Mouse (Mus musculus): ENCODE data around the gene Pepd.

Pepd gene

DNA sequence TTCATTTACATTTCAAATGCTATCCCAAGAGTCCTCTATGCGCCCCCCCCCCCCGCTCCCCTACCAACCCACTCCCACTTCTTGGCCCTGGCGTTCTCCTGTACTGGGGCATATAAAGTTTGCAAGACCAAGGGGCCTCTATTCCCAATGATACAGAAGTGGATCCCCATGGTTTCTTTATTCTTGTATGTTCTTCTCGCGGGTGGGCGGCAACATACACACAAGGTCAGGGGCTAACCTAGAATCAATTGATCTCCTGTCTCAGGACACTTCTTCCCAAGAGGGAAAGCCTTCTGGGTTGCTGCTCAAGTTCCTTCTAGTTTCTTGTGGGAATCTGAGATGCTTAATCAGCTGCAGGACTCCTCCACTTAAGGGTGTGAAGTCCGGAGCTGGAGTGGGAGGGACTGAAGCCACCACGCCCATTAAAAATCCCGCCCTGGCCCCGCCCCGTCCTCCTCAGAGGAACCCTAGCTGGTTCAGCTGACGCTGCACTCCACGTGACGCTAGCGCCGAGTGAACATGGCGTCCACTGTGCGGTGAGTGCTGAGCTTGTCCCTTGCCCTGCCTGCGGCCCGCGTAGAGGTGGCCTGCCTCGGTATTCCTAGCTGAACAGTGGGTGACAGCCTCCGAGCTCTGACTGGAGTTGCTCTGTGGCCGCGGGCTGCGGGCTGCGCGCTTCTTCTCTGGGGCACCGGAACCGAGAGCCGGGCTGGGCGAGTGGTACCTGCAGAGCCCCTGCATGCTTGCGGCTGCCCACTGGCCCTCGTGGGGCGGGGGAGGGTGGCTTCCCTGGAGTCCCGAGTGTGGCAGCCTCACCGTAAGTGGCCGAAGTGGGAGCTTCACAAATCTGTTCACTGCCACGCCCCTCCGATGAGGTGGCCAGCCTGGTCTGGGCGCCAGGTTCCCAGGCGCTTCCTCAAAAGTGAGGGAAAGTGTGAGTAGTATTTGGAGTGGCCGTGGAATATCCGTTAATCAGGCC is at the start of gene Pepd:
Gene Pepd (plus strand): TSS at position 461 of the 979 bp plus-strand sequence.
- DNase-seq (ENCODE audit: low spot score): peak; percentile 88

DNA sequence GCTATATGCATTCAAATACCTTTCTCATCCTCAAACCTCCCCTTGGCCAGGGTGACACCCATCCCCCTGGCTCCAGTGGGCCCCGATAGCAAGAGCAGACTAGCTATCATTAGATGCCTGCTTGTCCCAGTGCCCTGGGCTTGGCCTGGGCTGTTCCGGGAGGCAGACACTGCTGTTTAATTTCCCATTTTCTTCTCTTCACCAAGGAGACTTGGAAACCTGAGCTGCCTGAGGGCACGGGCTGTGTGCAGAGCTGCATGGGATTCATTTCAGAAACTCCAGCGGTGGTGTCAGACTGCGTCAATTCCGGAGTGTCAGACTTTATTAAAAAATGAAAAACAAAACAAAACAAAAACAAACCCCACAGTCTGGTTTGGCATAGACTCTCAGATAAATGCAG is 44.9 kb upstream of the Pepd start:
- DNase-seq (ENCODE audit: low spot score): no peak

DNA sequence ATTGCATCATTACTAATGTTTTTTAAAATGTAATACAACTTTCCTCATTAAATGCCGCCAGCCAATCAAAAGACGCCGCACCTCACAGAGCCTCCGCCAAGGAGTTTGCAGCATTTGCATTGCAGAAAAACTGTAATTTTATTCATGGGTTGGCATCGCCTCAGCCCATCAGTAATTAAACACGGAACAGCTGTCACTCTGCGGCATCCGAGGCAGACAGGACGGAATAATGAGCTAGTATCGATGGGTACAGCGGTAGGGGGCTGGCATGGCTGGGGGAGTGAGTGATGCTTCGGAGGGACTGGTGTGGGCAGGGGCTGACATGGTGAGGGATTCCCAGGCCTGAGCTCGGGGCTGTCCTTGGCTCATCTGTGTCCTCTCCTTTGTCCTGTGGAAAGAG is 42.5 kb upstream of the Pepd start:
- DNase-seq (ENCODE audit: low spot score): no peak

DNA sequence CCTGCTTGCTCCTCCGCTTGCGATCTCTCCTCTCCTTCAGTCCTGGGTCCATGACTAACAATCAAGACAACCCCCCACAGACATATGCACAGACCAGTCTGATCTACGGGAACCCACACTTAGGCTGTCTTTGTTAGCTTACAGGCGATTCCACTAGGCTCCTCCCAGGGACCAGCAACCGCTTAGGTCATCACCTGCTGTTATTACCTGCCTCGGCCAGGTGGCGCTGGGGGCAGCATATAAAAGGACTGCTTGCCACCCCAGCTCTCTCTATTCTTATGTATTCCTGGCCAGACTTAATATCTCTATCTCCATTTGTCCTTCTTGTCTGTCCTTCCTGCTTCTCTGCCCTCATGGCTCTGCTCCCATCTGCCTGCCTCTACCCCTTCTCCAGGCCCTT is 35.4 kb upstream of the Pepd start:
- DNase-seq (ENCODE audit: low spot score): no peak

DNA sequence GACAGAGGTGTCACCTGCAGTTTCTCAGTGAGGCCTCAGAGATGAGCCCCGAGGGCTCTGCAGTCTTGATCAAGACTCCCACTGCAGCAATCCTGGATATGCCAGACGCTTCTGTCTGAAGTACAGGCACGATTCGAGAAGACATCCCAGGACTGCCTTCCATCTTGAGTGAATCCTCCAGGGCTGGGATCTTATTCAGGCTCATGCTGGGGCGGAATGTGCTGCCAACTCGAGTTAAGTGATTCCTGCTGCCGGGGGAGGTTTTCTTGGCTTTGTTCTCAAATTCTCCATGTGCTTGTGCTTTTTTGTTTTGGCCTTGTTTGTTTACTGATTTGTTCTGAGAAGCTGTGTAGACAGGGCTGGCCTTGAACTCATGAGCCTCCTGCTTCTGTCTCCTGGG is 34.4 kb upstream of the Pepd start:
- no peak for DNase-seq (ENCODE audit: low spot score)

DNA sequence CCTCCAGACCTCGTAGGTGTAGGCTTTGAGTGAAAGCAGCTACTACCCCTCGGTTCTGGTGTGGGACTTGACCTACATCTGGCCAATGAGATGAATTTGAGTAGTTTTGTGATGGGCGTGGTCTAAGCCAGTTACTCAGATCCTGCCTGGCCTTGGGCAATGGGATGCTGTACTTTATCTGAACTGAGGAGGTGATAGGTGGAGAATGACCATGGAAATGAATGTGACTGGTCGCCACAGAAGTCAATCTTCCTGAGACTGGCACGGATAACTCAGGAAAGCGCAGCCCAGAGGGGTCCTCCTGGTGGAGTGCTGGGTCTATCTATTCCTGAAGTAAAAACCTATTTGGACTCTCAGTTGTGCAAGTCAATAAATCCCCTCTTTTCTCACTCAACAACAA is 23.7 kb upstream of the Pepd start:
- no peak for DNase-seq (ENCODE audit: low spot score)

DNA sequence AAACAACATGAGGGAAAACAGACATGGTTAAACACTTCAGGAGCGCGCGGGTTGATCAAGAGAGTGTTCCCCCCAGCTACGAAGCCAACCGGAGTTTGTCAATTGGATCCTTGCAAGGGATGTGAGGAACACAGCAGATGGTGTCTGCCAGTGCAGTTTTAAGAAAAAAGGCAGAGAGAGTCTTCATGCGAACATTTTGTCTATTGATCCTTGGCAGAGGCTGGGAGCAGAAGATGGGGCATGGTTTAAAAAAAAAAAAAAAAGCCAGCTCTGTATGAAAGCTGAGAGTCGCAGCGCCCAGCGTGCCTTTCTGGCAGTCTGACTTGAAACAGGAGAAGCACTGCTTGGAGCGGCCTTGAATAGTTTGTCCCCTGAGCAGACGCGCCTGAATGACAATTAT is 23.3 kb upstream of the Pepd start:
- no peak for DNase-seq (ENCODE audit: low spot score)

DNA sequence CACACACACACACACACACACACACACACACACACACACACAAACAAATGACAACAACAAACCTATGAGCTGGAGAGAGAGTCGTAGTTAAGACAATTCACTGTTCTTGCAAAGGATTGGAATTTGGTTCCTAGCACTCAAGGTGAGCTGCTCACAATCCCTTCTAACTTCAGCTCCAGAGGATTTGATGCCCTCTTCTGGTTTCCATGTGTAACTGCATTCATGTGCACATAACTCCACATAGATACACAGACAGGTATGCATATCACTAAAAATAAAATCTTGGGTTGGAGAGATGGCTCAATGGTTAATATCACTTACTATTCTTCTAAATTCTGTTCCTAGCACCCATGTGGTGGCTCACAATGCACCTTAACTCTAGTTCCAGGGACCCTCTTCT is 19.3 kb upstream of the Pepd start:
- no peak for DNase-seq (ENCODE audit: low spot score)

DNA sequence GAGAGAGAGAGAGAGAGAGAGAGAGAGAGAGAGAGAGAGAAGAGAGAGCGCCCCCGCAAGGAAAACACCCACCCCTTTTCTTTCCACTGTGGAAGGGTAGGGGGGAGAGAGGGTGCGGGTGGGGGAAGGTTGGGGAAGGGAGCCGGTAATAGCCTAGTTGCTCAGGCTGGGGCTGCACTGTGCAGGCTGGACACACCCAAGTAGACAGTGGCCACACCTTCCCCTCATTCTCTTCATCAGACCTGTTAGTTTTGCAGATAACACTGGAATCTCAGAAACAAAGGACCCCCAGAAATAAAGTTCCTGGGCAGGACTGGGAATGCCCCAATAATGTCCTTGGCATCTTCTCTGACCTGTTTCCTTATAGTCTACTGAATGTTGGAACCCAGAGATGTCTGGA is 15.7 kb upstream of the Pepd start:
- no peak for DNase-seq (ENCODE audit: low spot score)

DNA sequence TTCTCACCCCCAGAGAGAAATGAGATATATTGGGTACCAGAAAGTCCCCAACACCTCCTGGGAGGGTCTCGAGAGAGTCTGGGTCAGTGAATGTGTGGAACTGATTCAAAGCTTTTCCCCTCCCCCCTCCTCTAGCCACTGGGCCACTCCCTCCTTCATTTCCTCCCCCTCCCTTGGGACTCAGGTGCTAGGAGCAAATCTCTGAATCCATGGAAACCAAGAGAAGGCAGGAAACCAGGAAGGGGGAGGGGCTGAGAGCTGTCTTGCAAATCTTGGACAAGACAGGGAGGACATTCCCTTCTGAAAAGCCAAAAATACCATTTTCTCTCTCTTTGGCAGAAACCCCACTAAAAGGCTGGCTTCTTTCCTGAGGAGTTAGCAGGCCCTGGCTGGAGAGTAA is 15.1 kb upstream of the Pepd start:
- peak; percentile 35 for DNase-seq (ENCODE audit: low spot score)

DNA sequence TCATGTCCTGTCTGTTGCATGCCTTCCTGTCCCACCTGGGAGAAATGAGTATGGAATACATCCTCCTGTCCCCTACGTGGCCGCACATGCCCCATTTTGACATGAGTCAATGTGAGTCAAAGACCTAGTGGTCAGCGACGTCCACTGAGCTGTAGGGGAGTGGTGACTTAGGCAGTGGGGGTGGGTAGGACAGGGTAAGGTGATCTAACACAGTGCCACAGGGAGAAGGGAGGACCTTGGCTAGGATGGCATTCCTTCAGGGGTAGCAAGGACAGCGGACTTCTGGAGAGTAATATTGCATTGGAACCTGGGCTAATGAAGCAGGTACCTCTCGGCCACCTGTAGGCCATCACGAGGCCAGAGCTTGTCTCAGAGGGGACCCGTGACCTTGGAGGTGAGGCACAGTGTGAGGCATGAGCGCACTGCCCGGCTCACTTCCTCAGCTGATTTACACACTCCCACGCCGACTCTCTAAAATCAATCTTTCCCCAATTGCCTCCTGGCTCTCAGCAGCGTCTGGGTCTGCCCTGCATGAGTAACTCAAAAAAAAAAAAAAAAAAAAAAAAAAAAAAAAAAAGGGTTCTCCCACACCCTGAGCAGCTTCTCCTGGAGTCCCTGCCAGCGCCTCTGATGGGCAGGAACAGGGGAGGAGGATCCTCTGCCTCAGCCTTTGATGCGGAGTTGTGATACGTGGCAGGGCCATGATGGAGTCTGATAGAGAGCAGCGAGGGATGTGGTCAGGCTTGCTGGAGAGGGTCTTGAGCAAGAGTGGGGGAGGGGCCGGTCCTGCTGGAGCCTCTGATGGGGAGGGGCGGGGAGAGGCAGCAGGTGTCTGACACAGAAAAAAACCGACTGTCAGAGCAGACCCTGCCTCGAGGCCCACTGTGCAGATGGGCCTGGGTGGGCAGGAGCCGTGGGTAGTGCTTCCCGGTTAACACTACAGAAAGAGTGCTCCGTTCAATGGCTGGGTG is 1.8 kb upstream of the Pepd start:
- DNase-seq (ENCODE audit: low spot score): peak; percentile 78

DNA sequence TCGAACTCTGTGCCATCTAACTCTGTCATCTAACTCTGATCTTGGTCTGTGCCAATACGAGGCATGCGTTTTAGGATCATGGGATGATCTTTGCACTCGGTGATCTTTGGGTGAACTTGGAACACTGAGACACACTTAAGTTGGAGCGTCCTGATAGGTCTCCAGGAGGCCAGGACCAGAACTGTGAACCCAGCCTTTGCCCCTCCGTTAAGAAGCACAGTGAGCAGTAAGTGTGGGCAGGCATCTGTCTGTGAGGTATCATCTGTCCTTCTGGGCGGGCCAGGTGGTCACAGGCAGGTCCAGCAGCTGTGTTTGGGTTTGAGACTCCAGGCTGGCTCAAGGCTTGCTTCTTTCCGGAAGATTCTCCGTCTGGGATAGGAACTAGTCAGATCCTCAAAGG is 1.8 kb downstream of the Pepd start:
- DNase-seq (ENCODE audit: low spot score): no peak

DNA sequence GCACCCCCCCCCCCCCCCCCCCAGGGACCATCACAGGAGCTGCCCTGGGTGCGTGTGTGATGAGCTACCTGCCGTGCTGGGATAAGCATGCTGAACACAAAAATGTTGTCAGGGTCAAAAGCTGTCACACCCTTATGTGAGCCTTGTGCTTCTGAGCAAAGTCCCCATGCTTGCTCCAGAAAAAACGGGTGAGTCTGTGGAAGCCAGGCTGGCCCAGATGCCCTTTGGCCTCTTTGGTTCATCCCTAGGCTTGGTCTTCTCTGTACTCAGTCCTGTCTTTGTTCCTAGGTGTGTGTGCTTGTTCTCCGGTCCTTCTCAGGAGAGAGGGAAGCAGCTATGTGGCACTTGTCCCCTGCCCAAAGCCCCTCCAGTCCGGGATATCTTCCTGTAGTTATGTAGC is 3.4 kb downstream of the Pepd start:
- no peak for DNase-seq (ENCODE audit: low spot score)

DNA sequence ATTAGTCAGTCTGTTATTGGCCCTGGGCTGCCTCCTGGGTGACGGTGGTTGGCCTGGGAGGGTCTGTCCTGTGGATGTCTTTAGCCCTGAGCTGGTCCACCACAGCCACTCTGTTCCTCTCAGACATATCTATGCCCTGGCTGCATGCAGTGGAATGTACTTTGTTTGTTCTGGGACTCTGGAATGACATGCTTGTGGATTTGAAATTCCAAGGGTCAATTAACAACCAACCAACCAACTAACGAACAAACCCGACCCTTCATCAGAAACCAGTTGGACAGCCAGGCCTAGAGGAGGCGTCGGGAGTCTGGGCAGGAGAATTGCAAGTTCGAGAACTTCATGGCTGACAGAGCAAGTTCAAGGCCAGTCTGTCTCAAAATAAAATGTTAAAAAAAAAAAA is 5.4 kb downstream of the Pepd start:
- no peak for DNase-seq (ENCODE audit: low spot score)

DNA sequence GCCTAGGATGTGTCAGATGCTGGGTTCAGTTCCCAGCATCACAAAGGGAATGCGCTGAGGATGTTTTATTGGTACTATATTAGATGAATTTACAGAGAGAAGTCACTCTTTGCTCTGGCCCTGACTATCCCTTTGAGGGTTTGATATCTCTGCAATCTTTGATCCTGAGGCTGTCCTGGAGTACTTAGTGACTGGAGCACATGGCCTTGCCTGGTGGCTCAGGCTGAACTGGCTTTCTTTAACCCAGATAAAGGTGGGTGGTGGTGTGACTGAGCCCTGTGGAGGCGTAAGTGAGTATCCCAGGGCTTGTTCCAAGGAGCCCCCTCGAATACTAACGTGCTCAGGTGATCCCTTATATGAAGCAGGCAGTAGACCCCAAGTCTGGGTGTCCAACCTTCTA is 5.8 kb downstream of the Pepd start:
- no peak for DNase-seq (ENCODE audit: low spot score)

DNA sequence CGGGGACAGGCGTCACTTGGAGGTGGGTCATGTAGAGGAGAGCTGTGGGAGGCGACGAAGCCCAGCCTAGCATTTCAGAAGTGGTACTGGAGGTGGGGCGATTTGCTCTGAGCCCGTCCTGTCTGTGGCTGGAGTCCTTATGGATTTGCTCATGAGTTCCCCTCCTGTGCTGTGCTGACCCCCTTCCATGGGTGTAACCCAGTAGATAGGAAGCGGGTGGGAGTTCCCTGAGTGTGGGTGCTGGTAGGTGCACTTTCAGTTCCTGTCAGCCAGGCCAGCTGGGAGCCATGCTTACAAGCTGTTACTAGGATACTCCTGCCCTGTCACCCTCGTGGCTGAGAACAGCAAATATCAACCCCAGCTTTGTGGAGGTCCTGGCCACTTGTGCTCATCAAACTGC is 6.2 kb downstream of the Pepd start:
- DNase-seq (ENCODE audit: low spot score): no peak

DNA sequence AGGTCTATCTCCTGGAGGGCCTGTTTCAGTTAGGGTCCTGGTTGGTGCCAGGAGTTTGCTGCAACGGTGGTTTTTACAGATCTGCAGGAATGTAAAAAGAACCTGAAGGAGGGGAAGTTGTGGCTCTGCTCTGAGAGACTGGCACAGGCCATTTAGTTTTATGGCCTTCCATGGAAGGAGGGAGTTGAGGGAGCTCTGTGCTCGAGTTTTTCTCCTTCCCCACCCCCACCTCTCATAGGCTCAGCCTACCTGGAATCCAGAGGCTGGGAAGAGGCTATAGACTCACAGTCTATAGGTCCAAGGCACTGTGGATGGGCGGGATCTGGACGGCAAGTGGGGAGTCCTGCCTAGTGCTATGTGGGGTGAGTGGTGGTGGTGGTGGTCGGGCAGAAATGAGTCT is 6.9 kb downstream of the Pepd start:
- no peak for DNase-seq (ENCODE audit: low spot score)

DNA sequence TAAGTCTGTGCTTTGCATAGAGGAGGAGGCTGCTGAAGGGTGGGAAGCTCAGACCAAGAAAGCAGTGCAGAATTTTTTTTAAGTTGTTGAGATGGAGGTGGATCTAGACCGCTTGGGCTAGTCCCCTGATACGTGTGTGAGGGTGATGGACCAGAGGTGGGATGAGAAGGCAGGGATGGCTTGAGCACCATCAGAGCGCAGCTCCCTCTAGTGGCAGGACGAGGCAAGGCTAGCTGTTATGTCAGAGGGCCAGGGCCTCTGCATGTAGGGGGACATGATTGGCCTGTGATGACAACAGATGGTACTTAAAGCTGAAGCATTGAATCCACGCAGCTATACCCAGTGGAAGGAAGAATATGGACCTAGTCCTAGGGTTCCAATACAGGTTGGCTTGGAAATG is 7.6 kb downstream of the Pepd start:
- no peak for DNase-seq (ENCODE audit: low spot score)

DNA sequence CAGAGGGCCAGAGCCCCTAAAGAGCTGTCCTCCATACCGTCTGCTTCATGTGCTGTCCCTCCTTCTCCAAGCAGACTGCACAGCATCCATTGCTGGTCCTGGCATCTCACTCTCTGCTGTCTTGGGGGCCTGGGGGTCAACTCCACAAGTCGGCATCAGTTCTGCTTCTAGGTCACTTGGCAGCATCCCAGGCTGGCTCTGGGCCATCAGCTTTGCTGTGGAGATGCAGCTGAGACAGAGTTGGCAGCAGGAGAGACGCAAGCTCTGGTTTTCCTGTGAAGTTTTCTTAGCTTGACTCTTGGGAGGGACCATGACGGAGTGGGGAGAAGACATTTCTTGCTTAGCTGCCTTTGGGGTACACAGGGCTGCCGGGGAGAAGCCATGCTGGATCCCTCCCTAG is 13.0 kb downstream of the Pepd start:
- peak; percentile 67 for DNase-seq (ENCODE audit: low spot score)

DNA sequence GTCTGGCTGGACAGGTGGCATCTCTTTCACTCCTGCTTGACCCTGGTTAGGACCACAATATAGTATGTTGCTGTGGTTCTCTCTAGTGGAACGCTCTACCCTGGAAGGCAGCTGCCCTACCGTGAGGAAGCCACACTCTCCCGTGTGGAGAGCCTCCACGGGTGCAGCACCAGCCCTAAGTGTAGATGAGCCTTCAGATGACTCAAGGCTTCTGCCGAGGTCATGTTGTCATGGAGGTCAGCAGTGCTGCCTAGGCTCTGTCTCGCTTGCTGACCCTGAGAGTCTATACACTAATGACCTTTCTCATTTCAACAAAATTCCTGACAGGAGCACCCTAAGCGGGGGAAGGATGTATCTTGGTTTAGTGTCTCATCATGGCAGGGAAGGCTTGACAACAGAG is 13.8 kb downstream of the Pepd start:
- DNase-seq (ENCODE audit: low spot score): no peak

DNA sequence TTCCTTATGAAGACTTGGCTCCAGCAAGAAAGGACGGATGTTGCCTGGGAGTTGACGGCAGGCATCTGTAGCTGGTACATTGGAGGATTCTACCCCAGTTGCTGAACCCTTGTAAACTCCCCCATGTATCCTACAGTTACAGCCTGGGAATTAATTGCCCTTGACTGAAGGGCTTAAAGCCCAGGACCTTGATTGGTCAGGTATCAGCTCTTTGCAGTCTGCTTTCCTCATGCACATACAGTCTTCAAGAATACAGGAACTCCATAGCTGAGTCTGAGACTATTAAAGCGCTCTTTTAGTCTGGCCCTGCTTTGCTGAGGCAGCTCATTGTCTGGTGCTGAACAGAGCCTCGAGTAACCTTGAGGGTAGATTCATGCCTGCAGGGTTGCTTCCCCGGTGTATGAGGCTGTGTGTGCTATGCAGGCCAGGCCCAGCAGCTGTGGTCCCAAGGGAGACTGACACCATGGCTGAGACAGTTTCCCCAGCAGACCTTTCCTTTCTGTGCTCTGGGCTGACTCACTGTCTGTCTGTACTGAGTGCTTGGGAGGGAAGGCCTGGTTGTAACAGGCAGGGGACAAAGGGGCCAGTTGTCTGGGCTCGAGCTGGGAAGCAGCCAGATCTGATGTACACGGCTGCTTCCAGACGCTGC is 17.6 kb downstream of the Pepd start:
- peak; percentile 92 for DNase-seq (ENCODE audit: low spot score)

DNA sequence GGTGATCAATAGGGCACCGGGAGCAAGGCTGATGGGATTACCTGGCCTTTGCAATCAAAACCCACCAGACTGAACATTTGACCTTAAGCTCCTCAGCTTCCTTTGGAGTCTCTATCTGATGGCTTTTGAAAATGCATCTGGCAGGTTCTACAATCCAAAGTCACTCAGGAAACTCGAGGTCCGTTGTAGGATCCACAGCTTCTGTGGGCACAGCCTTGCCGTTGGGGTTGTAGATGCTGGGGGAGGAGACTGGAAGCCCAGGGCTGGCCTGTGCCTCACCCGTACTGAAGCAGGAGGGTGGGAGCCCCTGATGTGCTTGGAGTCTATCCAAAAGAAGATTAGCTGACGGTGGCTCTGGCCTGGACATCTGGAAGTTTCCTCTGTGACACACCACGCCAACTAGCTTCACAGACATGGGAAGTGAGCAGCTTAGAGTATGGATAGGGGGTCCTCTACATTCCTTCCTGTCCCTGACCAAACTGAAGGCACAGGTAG is 18.1 kb downstream of the Pepd start:
- peak; percentile 68 for DNase-seq (ENCODE audit: low spot score)

Measured in MN1 (cell line).